Mouse (Mus musculus): Measurements from ENCODE around the gene Card14. TPM values are rescaled to one million over a fixed set of nuclear protein-coding genes. Genes with fewer than 3 reads are reported as not detected.

Card14 gene
- polyA plus RNA-seq, 1 experiment = 0.22 TPM

DNA sequence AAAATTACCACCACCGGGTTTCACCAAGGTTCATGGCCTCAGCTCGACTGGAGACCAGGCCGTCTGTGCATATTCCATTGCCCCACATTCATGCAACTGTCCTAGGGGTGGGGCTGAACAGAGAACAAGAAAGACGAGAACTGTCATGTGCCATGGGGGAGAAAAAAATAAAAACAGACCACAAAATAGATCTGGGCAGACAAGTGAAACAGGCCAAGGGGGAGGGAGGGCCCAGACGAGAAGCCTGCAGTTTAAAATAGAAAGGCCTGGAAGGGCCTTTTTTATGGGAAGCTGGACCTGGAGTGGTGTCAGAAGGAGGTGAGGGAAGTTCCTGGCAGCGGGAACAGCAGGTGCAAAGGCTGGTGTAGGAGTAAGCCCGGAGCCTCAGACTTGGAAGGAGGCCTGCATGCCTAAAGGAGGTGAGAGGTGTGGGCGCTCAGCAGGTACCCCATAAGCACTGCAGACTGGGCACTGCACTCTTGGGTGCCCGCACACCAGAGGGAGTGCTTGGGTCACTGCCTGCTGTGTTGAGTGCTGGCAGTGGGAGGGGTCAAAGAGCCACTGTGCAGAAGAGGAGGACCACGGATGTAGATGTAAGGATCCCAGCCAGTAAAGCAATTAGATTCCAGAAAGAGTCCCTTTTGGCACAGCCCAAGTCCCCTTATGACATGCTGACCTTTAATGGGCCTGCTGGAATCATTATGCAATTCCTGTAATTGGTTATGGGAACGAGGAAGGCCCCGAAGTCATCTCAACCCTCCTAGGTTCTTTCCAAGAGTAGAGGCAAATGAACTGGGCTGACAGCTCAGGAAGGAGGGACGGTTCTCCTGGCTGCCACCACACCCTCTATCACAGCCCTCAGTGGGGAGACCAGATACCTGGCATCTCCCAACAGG lies 558 bp upstream of the Card14 start:
- no peak for TF ChIP-seq POLR2A (IDR thresholded peaks at IDR 0.05; ENCODE audit: borderline replicate concordance, extremely low read depth, insufficient read depth, insufficient read length, poor library complexity, severe bottlenecking)
- no peak for TF ChIP-seq CTCF (IDR thresholded peaks at IDR 0.05; ENCODE audit: borderline replicate concordance, extremely low read depth, insufficient read depth, insufficient read length)
- no peak for DNase-seq (ENCODE audit: low read depth)

DNA sequence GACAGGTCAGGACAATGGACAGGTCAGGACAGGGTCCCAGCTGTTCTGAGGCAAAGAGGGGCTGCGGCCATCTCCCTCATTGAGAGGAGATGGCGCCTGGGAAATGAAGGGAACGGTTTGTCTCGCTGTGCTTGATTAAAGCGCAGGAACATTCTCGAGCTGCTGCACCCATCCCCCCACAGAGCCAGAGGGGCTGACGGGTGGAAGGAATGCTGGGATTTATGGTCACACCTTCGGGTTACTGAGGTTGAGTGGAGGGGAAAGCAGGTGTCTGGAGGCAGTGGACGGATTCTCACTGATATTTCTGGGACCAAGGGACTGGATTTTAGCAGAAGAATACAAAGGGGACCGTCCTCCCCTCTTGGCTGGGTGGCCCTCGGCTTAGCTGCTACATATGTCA lies 348 bp downstream of the Card14 start:
- no peak for DNase-seq (ENCODE audit: low read depth)
- TF ChIP-seq POLR2A (IDR thresholded peaks at IDR 0.05; ENCODE audit: borderline replicate concordance, extremely low read depth, insufficient read depth, insufficient read length, poor library complexity, severe bottlenecking) (no peak), CTCF (IDR thresholded peaks at IDR 0.05; ENCODE audit: borderline replicate concordance, extremely low read depth, insufficient read depth, insufficient read length) (no peak)

DNA sequence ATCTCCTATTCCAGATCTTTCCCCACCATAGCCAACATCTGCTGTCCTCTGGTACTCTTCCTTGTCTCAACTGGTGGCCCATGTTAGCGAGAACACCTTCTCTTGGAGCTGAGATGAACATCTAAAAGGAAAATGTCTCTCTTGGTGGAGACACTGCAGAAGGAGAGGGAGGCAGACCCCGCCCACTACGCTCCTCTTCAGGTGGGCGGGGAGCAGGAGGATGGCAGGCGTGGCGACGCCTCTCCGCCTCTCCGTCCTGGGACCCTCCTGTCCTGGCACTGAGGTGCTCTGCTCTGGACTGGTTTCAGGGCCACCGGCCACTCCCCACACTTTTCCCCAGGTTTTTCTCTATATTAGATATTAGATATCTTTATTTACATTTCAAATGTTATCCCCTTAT lies 3.1 kb downstream of the Card14 start:
- TF ChIP-seq POLR2A (IDR thresholded peaks at IDR 0.05; ENCODE audit: borderline replicate concordance, extremely low read depth, insufficient read depth, insufficient read length, poor library complexity, severe bottlenecking) (no peak), CTCF (IDR thresholded peaks at IDR 0.05; ENCODE audit: borderline replicate concordance, extremely low read depth, insufficient read depth, insufficient read length) (no peak)
- DNase-seq (ENCODE audit: low read depth) = no peak

DNA sequence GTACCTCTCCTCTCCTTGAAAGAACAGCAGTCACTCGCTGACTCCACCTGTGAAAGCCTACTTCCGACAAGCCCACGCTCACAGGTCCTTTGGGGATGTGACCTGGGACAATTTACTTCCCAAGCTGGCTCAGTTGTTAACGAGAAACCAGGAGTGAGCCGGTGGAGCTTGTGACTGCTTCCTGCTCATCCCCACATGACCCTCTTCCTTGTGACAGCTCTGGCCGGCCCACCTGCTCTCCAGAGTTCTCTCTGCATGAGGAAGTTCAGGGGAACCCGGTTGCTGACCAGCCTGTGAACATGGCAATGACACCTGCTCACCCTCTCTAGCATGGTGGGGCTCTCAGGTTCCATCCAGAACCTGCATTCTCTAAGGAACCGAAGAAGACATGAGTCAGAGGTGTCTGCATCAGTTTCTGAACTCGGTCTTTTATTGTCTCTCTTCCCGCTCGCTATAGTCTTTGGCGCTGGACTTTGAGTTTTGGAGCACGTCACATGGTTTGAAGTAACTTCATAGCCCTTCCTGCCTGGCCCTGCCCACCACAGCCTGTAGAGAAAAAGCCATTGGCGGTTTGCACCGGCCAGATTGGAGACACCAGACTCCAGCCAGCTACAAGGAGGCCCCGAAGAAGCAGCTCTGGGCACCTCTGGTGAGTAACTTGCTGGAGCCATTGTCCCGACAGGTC lies 6.8 kb downstream of the Card14 start:
- TF ChIP-seq CTCF (IDR thresholded peaks at IDR 0.05; ENCODE audit: borderline replicate concordance, extremely low read depth, insufficient read depth, insufficient read length) (no peak), POLR2A (IDR thresholded peaks at IDR 0.05; ENCODE audit: borderline replicate concordance, extremely low read depth, insufficient read depth, insufficient read length, poor library complexity, severe bottlenecking) (no peak)
- no peak for DNase-seq (ENCODE audit: low read depth)

DNA sequence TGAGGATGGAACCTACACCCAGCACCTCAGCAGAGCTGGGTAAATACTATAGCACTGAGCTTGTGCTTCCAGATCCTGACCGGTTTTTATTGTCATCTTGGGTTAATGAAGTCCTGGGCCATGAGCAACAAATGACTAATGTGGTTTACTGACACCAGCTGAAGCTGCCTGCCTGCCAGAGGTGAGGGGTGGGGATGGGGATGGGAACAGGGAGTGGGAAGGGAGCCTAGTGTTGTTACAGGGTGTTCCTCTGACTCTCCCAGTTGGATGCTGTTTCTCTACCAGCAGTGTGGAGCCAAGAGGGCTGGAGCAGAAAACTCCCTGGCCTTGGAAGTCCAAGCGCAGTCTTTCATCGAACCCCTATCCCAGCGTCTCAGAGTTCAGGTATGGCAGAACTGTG lies 9.2 kb downstream of the Card14 start:
- TF ChIP-seq POLR2A (IDR thresholded peaks at IDR 0.05; ENCODE audit: borderline replicate concordance, extremely low read depth, insufficient read depth, insufficient read length, poor library complexity, severe bottlenecking) = no peak
- DNase-seq (ENCODE audit: low read depth) = no peak

DNA sequence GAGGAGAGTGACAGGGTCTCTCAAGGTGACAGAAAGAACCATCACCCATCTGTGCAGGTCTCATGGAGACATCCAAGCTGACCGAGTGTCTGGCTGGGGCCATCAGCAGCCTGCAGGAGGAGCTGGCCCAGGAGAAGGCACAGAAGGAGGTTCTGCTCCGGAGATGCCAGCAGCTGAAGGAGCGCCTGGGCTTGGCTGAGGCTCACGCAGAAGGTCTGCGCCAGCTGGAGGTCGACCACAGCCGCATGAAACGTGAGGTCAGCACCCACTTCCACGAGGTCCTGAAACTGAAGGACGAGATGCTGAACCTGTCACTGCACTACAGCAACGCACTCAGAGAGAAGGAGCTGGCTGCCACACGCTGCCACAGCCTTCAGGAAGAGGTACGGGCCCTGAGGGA lies 15.0 kb downstream of the Card14 start:
- TF ChIP-seq POLR2A (IDR thresholded peaks at IDR 0.05; ENCODE audit: borderline replicate concordance, extremely low read depth, insufficient read depth, insufficient read length, poor library complexity, severe bottlenecking) (no peak), CTCF (IDR thresholded peaks at IDR 0.05; ENCODE audit: borderline replicate concordance, extremely low read depth, insufficient read depth, insufficient read length) (no peak)
- no peak for DNase-seq (ENCODE audit: low read depth)

DNA sequence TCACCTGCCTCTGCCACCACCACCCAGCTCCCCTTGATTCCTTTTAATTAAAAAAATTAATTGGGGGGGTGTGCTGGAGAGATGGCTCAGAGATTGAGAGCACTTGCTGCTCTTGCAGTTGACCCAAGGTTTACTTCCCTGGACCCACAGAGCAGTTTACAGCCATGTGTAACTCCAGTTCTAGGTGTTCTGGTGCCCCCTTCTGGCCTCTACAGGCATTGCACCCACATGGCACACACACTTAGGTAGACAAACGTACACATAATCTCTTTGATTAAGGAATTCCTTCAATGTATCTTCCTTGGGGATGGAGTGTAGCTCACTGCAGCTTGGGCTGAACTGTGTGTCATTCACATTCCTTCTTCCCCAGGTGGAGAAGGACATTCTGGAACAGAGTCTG lies 17.5 kb downstream of the Card14 start:
- DNase-seq (ENCODE audit: low read depth) = no peak
- TF ChIP-seq POLR2A (IDR thresholded peaks at IDR 0.05; ENCODE audit: borderline replicate concordance, extremely low read depth, insufficient read depth, insufficient read length, poor library complexity, severe bottlenecking) (no peak), CTCF (IDR thresholded peaks at IDR 0.05; ENCODE audit: borderline replicate concordance, extremely low read depth, insufficient read depth, insufficient read length) (peak; percentile 4; the same call in 1 of the 2 replicates)

DNA sequence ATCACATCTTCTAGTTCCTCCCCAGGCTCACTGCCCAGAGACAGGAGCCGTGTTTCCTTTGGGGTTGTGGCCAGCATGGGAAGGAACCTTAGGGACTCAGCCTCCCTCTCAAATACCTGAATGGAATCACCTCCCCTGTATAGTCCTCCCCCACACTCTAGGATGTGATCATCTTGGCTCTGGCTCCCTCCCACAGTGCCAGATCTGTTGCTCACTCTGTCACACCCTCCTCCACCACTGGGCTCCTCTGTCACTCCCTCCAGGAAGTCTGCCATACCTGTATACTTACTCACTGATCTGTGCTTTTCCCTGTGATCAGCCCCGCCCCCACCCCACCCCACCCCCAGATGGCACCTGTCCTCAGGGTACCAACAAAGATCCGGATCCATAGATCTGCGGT lies 23.0 kb downstream of the Card14 start:
- TF ChIP-seq CTCF (IDR thresholded peaks at IDR 0.05; ENCODE audit: borderline replicate concordance, extremely low read depth, insufficient read depth, insufficient read length) (no peak), POLR2A (IDR thresholded peaks at IDR 0.05; ENCODE audit: borderline replicate concordance, extremely low read depth, insufficient read depth, insufficient read length, poor library complexity, severe bottlenecking) (no peak)
- no peak for DNase-seq (ENCODE audit: low read depth)

DNA sequence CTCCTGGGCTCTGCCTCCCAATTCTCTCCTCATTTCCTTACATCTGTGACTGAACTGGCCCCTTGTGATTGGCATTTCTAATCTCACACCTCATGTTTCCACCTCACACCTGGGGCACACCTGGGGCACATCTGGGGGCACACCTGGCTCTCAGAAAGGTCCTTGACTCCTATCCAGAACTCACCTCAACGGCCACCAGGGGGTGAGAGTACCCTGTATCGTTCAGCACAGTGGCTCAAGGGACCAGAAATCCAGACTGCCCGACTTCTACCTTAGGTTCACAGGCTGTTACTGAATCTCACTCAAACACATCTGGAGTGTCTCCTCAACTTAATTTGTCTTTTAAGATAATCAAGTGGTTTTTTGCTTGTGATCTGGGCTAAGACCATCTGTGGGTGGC lies 24.4 kb downstream of the Card14 start:
- DNase-seq (ENCODE audit: low read depth) = no peak
- TF ChIP-seq POLR2A (IDR thresholded peaks at IDR 0.05; ENCODE audit: borderline replicate concordance, extremely low read depth, insufficient read depth, insufficient read length, poor library complexity, severe bottlenecking) (no peak), CTCF (IDR thresholded peaks at IDR 0.05; ENCODE audit: borderline replicate concordance, extremely low read depth, insufficient read depth, insufficient read length) (no peak)

DNA sequence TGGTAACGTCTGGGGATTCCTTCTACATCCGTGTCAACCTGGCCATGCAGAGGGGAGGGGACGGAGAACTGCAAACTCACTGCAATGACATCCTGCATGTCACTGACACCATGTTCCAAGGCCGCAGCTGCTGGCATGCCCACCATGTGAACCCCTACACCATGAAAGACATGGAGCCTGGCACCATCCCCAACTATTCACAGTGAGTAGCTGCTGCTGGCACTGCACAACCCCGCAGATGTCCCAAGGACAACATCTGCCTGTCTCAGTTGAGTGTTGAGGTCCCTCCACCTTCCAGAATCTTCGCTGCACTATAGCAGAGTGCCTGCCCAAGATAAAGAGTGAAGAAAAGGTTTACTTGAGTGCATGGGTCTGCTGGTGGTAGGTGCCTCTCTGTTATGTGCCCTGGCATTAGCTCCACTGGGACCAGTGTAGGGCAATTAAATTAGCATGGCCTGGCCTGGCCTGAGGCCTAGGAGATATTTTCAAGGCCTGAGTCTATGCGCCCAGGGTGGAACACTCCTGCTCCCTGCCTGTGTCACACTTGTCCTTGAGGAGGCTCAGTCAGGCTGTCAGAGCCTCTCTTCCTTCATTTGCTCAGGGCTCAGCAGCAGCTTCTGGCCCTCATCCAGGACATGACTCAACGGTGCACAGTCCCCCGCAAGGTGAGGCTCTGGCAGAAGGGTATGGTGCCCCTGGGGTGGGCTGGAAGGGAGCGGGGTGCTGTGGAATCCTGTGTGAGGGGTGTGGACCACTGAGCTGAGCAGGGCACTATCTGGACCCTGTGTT lies 30.9 kb downstream of the Card14 start:
- no peak for TF ChIP-seq POLR2A (IDR thresholded peaks at IDR 0.05; ENCODE audit: borderline replicate concordance, extremely low read depth, insufficient read depth, insufficient read length, poor library complexity, severe bottlenecking)
- TF ChIP-seq CTCF (IDR thresholded peaks at IDR 0.05; ENCODE audit: borderline replicate concordance, extremely low read depth, insufficient read depth, insufficient read length) = no peak
- DNase-seq (ENCODE audit: low read depth) = peak; percentile 5

DNA sequence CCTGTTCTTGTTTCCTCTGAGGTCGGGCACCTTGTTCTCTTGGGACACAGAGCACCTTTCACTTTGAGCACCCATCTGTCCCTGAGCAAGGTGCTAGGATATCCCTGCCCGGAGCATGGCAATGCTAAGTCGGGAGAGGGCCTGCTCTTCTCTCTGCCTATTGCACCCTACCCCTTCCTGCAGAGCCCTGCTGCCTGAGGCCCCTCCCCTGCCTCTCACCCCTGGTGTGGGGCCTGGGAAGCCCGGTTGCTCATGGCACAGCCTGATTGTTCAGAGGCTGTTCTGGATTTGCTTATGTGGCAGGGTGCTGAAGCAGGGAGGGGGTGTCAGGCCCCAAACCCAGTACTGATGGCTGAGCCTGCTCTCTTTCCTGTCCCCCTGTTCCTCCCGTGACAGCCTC lies 31.6 kb downstream of the Card14 start:
- no peak for DNase-seq (ENCODE audit: low read depth)

More for the DNA sequence above, 31.6 kb downstream of the Card14 start:
- TF ChIP-seq POLR2A (IDR thresholded peaks at IDR 0.05; ENCODE audit: borderline replicate concordance, extremely low read depth, insufficient read depth, insufficient read length, poor library complexity, severe bottlenecking) = no peak
- no peak for TF ChIP-seq CTCF (IDR thresholded peaks at IDR 0.05; ENCODE audit: borderline replicate concordance, extremely low read depth, insufficient read depth, insufficient read length)

Data from brain, embryonic 14.5 days (tissue).